Mouse (Mus musculus): ENCODE measurements at regions not wholly inside any gene's neighbourhood (a gene's known extent, or its start where the extent isn't known, plus 50 kb on each side); places are given as distances from the start of the nearest gene placed in this dataset.

- TF ChIP-seq CTCF (IDR thresholded peaks at IDR 0.05; ENCODE audit: borderline replicate concordance, control insufficient read depth, extremely low read depth, insufficient read depth, low read length, poor library complexity) = no peak
- TF ChIP-seq POLR2A (IDR thresholded peaks at IDR 0.05; ENCODE audit: control insufficient read depth, extremely low read depth, insufficient read depth, low read length, poor library complexity) = no peak
These were observed 169.6 kb upstream of the Fer start for GRCm38 (mm10) chr17:63693274-63693673.
